Mouse (Mus musculus) hematopoietic stem cell, adult 5-6 weeks (primary cell): ENCODE results near the gene Rbm4b. TPM values are rescaled to one million over a fixed set of nuclear protein-coding genes. Genes with fewer than 3 reads are reported as not detected.

Experiments used
- ATAC-seq, 2 experiments: fragments of 125-278 bp in 1 of 2; replicated peaks in 1 of 2; 2 replicates each; pipeline ENCODE4 v1.8.0; 2016 to 2017; ENCODE audit warnings: inconsistent platforms in 2 of 2, mild to moderate bottlenecking in 2 of 2, moderate number of reproducible peaks in 2 of 2, low read depth in 1 of 2, moderate TSS enrichment in 1 of 2; ENCODE audit not compliant: low FRiP score in 2 of 2, poor library complexity in 2 of 2, severe bottlenecking in 2 of 2, insufficient read depth in 1 of 2, low TSS enrichment in 1 of 2
- total RNA-seq: library from RNA; stranded (forward); fragments of 172-1452, 232-1000 nt; gene quantifications from 2 replicates; pipeline ENCODE4 v1.2.3, GENCODE M21; 2017

The Rbm4b gene
- 28.8 and 29.5 TPM in 2 replicates for total RNA-seq

- peak; percentile 84 to 91 for ATAC-seq
These were observed at the start of gene Rbm4b for GRCm38 (mm10) chr19:4756193-4756911. Gene Rbm4b (plus strand): TSS chr19:4756497.

- no peak for ATAC-seq
These were observed 47.5 kb upstream of the Rbm4b start for GRCm38 (mm10) chr19:4708765-4709164.

- no peak for ATAC-seq
These were observed 45.1 kb upstream of the Rbm4b start, which contains the start of gene Sptbn2 for GRCm38 (mm10) chr19:4711098-4711600. Gene Sptbn2 (plus strand): TSS chr19:4711167.

- ATAC-seq: no peak
These were observed 44.6 kb upstream of the Rbm4b start for GRCm38 (mm10) chr19:4711601-4712155.

- ATAC-seq: no peak
These were observed 44.0 kb upstream of the Rbm4b start for GRCm38 (mm10) chr19:4712156-4712780.

GRCm38 (mm10) chr19:4712781-4713526, 43.3 kb upstream of the Rbm4b start:
- ATAC-seq: no peak

GRCm38 (mm10) chr19:4713886-4714285, 42.4 kb upstream of the Rbm4b start:
- no peak for ATAC-seq

- no peak for ATAC-seq
These were observed 39.5 kb upstream of the Rbm4b start for GRCm38 (mm10) chr19:4716756-4717155.

- ATAC-seq: no peak
These were observed 39.0 kb upstream of the Rbm4b start for GRCm38 (mm10) chr19:4717281-4717680.

GRCm38 (mm10) chr19:4718716-4719115, 37.6 kb upstream of the Rbm4b start:
- ATAC-seq: peak; percentile 33 to 68; a peak in 2 of 4 replicates

- no peak for ATAC-seq
These were observed 36.9 kb upstream of the Rbm4b start for GRCm38 (mm10) chr19:4719351-4719764.

- no peak for ATAC-seq
These were observed 36.2 kb upstream of the Rbm4b start for GRCm38 (mm10) chr19:4720112-4720511.

- no peak for ATAC-seq
These were observed 35.5 kb upstream of the Rbm4b start for GRCm38 (mm10) chr19:4720671-4721244.

GRCm38 (mm10) chr19:4729186-4729585, 27.1 kb upstream of the Rbm4b start:
- ATAC-seq: no peak

GRCm38 (mm10) chr19:4733052-4733451, 23.2 kb upstream of the Rbm4b start:
- ATAC-seq: no peak

GRCm38 (mm10) chr19:4737866-4738265, 18.4 kb upstream of the Rbm4b start:
- no peak for ATAC-seq

- ATAC-seq: no peak
These were observed 17.2 kb upstream of the Rbm4b start for GRCm38 (mm10) chr19:4739053-4739452.
